Comparison of ENCODE assay signal across 17 mouse cellular contexts in the genomic region with DNA sequence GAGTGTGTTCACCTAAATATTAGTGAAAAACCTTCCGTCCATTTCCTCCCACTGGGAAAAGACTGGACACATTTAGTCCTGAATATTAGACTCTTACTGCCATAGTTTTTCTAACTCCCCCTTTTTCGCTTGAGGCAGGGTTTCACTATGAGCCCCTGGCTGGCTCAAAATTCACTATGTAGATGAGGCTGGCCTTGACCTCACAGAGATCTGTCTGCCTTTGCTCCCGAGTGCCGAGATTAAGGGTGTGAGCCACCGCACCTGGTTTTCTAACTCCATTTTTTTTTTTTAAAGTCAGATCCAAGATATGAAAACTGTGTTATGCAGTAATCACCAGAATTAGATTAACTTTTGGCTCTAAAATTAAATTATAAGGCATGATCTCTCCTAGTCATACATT.
"Had no signal": no experiment of that assay in that cellular context is flagged by ENCODE, and none has a peak within 500 bp of the region (broad histone marks: within the 10 kb centered on the region; RNA-seq: fewer than 3 reads in every experiment).

No protein-coding gene starts in this region.

- H3K27ac ChIP-seq: liver, embryonic 15.5 days; midbrain, embryonic 10.5 days; midbrain, embryonic 12.5 days; neural tube, embryonic 13.5 days; neural tube, embryonic 15.5 days; stomach, embryonic 15.5 days; stomach, postnatal 0 days had no signal

- H3K9me3 ChIP-seq: liver, embryonic 15.5 days; midbrain, embryonic 10.5 days; midbrain, embryonic 12.5 days; neural tube, embryonic 13.5 days; neural tube, embryonic 15.5 days; stomach, embryonic 15.5 days had no signal

- H3K9ac ChIP-seq: liver, embryonic 15.5 days; liver, postnatal 0 days; lung, embryonic 14.5 days; midbrain, embryonic 12.5 days; neural tube, embryonic 13.5 days; neural tube, embryonic 15.5 days; stomach, embryonic 15.5 days had no signal

- H3K36me3 ChIP-seq: neural tube, embryonic 15.5 days had no signal

- H3K27me3 ChIP-seq: liver, embryonic 15.5 days; midbrain, embryonic 12.5 days; neural tube, embryonic 13.5 days; neural tube, embryonic 15.5 days; stomach, embryonic 15.5 days had no signal

- H3K4me3 ChIP-seq: liver, embryonic 15.5 days; midbrain, embryonic 10.5 days; midbrain, embryonic 12.5 days; myocyte; neural tube, embryonic 13.5 days; neural tube, embryonic 15.5 days; stomach, embryonic 15.5 days had no signal

- DNase-seq: liver, postnatal 0 days; lung, embryonic 14.5 days; lung, postnatal 10 days; lung, postnatal 4 days; midbrain, embryonic 14.5 days; retina, postnatal 1 day; right cerebral cortex, adult 18-20 months; thymus, adult 2 months; thymus, postnatal 25 days had no signal

- H3K4me1 ChIP-seq: liver, embryonic 15.5 days; midbrain, embryonic 10.5 days; midbrain, embryonic 12.5 days; neural tube, embryonic 13.5 days; neural tube, embryonic 15.5 days had no signal
